Comparison of ENCODE assay signal across 25 mouse cellular contexts in the genomic region with DNA sequence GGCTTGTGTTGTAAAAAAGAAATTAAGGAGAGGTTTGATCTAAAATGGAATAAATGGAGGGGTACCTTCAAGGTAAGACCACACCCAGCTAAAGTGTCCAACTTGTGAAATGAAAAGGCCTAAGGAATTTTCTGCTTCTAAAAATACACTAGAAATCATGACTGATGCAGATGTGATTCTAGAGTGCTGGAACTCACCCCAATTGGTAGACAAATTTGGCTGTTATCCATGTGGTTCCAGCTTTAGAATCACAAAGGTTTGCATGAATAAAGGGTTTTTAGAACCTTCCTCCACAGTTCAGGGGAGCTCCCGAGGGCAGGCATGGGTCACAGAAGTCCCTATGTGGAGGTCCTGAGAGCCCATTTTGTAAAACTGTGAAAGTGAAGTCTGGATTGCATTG.
"Had no signal": no experiment of that assay in that cellular context is flagged by ENCODE, and none has a peak within 500 bp of the region (broad histone marks: within the 10 kb centered on the region; RNA-seq: fewer than 3 reads in every experiment).

No protein-coding gene starts in this region.

- H3K27ac ChIP-seq: heart, embryonic 15.5 days; hindbrain, embryonic 10.5 days; hindbrain, embryonic 12.5 days; hindbrain, embryonic 13.5 days; hindbrain, embryonic 14.5 days; hindbrain, embryonic 15.5 days; hindbrain, postnatal 0 days; intestine, embryonic 15.5 days; kidney, embryonic 15.5 days; kidney, postnatal 0 days; layer of hippocampus, adult 2 months; left cerebral cortex, adult 2 months had no signal

- H3K4me1 ChIP-seq: heart, embryonic 15.5 days; hindbrain, embryonic 10.5 days; hindbrain, embryonic 13.5 days; hindbrain, embryonic 15.5 days; intestine, embryonic 15.5 days; kidney, embryonic 15.5 days had no signal

- DNase-seq: heart, postnatal 10 days; heart, postnatal 14 days; heart, postnatal 36 days; heart, postnatal 4 days; kidney, adult 11 months; kidney, adult 18-20 months; kidney, adult 9 months; kidney, postnatal 10 days; kidney, postnatal 14 days; kidney, postnatal 25 days; kidney, postnatal 4 days; layer of hippocampus, adult 9-11 months; layer of hippocampus, postnatal 36 days had no signal

- H3K4me3 ChIP-seq: heart, embryonic 15.5 days; hindbrain, embryonic 10.5 days; hindbrain, embryonic 12.5 days; hindbrain, embryonic 13.5 days; hindbrain, embryonic 15.5 days; intestine, embryonic 15.5 days; kidney, embryonic 15.5 days; layer of hippocampus, adult 2 months; left cerebral cortex, adult 2 months had no signal
